Mouse (Mus musculus): ENCODE measurements around the gene Mmrn2. TPM values are rescaled to one million over a fixed set of nuclear protein-coding genes. Genes with fewer than 3 reads are reported as not detected.

The Mmrn2 gene
- total RNA-seq (2021), result 10 to 100 TPM; 16.6 to 20.1 TPM
- long read RNA-seq, experiment 1, transcript Mmrn2-201 (7 exons, 3,974 nt), result major isoform, 11 of 16 reads
- long read RNA-seq, experiment 1, partial matches to known transcripts, result 2 of 16 reads
- long read RNA-seq, experiment 1, other reads (novel, unspliced or antisense), result 3 of 16 reads
- long read RNA-seq, experiment 2, transcript Mmrn2-201 (7 exons, 3,974 nt), result major isoform, 10 of 16 reads
- long read RNA-seq, experiment 2, partial matches to known transcripts, result 6 of 16 reads
- long read RNA-seq, experiment 2, other reads (novel, unspliced or antisense), result 0 of 16 reads

DNA sequence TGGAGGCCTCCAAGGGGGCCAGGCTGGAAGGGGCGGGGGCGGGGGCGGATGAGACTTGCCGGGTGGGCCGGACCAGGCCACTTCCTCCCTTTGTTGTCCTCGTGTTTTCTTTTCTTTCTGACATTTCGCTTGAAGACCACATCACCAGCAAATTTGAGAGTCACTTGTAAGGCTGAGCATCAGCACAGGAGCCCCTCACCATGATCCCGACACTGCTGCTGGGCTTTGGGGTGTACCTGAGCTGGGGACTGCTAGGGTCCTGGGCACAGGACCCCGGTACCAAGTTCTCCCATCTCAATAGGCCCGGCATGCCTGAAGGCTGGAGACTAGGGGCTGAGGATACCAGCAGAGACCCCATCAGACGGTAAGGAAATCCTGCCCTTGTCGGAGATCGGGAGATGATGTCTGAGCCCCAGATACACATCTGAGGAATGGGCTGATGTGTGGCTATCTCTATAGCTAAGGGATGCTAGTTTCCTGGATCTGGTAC, at the start of gene Mmrn2:
Gene Mmrn2, plus strand, starts transcription at position 51 of the 490 bp plus-strand sequence.
- intact Hi-C loops (cut with DNase I; ENCODE audit: low total_unique reads), result no loop called here
- no peak for DNase-seq

DNA sequence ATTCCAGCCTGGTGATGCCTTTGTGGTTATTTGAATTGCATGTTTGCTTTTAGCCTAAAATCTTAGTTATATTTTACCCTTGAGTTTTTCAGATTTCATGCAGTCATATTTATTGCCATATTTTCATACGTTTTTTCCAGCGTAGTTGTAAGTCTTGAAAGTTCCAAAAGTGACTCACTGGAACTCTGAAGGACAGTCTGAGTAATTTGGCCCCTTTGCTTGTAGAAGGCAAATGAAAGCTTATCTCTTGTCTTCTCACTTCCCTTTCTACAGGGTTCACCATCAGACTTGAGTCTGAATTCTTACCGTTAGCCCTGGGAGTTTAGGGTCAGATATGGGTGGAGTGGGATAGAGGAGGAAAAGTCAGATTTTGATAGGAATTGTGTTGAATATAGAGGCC, 48.7 kb upstream of the Mmrn2 start:
- DNase-seq, result no peak
- intact Hi-C loops (cut with DNase I; ENCODE audit: low total_unique reads), result no loop called here

DNA sequence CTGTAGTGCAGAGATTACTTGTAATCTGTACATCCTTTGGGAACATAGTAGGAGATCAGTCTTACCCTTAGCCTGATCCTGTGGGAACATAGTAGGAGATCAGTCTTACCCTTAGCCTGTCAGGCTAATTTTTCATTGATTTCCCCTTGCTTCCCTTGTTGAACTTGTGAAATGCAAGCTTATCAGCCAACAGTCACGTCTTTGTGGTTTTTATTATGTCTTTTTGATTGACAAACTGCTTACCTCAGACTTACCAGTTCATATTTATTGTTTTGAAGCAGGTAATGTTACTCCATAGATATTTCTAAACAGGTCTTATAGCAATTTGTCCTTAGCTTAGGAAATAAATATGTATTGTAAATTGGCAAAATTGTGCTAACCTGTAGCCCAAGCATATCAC, 47.6 kb upstream of the Mmrn2 start:
- no peak for DNase-seq
- intact Hi-C loops (cut with DNase I; ENCODE audit: low total_unique reads), result no loop called here

- DNase-seq, result no peak
- intact Hi-C loops (cut with DNase I; ENCODE audit: low total_unique reads), result no loop called here
Measured at GRCm38 (mm10) chr14:34330657-34331158, 44.6 kb upstream of the Mmrn2 start.

DNA sequence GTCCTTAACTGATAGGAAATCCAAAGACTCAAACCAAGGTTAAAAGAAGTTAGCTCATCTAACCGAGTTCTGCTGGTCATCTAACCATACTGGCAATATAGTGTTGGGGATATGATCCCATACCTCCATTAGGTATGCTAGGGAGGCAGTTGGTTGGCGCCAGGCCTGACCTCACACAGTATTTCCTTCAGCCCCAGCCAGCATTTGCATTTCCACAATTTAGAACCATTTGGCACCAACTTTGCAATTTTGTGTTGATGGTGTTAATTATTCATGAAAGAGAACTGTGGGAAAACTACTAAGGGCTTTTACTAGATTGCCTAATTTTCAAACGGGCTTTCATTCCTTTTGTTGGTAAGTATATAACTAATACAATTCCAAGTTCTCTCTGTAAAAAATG, 43.4 kb upstream of the Mmrn2 start:
- DNase-seq, result no peak
- intact Hi-C loops (cut with DNase I; ENCODE audit: low total_unique reads), result no loop called here

DNA sequence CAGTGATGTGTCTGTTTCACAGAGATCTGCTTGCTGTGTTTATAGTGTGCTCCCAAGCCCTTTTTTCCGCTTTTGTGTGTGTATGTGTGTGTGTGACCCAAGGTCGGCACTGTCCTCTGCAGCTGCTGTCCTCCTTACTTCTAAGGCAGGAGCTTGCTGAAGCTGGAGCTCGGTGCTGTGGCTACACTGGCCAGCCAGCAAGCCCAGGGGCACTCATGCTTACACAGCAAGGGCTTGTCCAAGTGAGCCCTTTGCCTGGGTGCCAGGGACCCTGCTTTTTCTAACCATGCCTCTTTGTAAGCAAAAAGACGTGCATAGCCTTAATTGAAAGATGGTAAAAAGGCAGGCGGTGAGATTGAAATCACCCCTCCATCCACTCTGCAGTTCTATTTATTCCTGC, 42.8 kb upstream of the Mmrn2 start:
- DNase-seq, result no peak
- intact Hi-C loops (cut with DNase I; ENCODE audit: low total_unique reads), result no loop called here

DNA sequence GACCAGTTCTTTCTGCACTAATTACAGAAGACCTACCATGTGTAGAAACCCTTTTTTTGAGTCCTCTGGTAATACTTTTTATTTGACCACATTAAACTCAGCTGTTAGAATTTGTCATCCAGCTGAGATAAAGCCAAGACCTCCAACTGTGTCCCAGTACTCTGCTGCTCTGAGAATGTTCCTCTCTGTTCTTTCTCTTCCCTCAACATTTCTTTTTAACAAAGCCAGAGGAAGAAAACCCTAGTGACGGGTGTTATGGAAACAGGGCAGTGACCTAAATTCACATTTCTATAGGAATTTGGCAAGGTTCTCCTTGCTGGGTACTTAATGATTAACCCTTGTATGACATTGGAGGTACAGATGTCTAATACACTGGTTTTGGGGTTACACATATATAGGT, 35.8 kb upstream of the Mmrn2 start:
- DNase-seq, result no peak
- intact Hi-C loops (cut with DNase I; ENCODE audit: low total_unique reads), result no loop called here

GRCm38 (mm10) chr14:34341993-34342392, 33.3 kb upstream of the Mmrn2 start:
- no peak for DNase-seq
- intact Hi-C loops (cut with DNase I; ENCODE audit: low total_unique reads), result no loop called here

DNA sequence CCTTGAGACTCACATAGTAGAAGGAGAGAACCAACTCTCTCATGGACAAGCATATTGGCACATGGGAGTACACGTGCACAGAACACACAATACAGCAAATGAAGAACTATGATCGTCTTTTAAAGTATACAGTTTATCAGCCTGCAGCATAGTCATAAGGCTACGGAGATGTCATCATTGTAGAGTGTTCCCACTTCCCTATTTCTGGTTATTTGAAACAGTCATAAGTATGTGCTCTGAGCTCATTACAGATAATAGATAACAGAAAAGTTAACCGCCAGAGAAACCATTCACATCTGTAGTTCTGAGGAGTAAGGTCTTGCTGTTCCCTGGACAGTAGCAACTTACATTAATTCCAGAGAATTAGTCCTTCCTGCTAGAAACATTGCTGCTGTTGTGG, 32.2 kb upstream of the Mmrn2 start:
- intact Hi-C loops (cut with DNase I; ENCODE audit: low total_unique reads), result no loop called here

DNA sequence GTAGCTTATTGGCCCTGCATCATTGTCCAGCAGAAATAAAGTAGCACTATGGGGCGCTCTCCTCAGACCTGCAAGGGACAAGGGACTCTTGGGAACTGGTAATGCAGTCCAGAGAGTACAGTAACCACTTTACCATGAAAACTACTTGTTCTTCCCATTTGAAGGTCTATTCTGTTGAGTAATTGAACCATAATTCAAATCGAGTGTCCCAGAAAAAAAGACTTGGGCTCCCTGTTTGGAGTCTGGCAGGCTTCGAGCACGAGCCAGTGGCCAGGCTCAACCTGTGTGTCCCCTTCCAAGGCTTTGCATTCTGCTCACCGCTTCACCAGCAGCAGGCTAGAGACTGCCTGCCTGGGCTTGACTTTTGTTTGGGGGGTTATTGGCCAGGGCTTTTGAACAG, 30.9 kb upstream of the Mmrn2 start:
- no peak for DNase-seq
- intact Hi-C loops (cut with DNase I; ENCODE audit: low total_unique reads), result no loop called here

More for the DNA sequence above, 32.2 kb upstream of the Mmrn2 start:
- DNase-seq, result no peak

- no peak for DNase-seq
- intact Hi-C loops (cut with DNase I; ENCODE audit: low total_unique reads), result no loop called here
Measured at GRCm38 (mm10) chr14:34345771-34346566, 29.3 kb upstream of the Mmrn2 start.

DNA sequence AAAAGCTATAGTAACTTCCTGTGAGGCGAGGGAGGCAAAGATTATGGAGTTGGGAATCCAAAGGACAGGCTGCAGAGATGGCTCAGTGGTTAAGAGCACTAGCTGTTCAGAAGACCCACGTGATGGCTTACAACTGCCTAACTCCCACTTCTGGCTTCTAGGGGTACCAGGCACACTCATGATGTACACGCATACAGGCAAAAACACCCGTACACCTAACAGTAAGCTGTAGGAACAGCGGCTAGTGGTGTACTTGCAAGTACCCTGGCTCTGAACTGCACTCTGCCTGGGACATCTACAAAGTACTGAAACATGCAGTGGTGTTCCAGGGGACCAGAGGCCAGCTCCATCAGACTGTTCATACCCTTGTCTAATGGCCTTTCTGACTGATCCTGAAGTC, 28.2 kb upstream of the Mmrn2 start:
- DNase-seq, result no peak
- intact Hi-C loops (cut with DNase I; ENCODE audit: low total_unique reads), result no loop called here

GRCm38 (mm10) chr14:34348301-34348700, 27.0 kb upstream of the Mmrn2 start:
- intact Hi-C loops (cut with DNase I; ENCODE audit: low total_unique reads), result no loop called here
- DNase-seq, result no peak

- no peak for DNase-seq
- intact Hi-C loops (cut with DNase I; ENCODE audit: low total_unique reads), result no loop called here
Measured at GRCm38 (mm10) chr14:34349007-34349406, 26.3 kb upstream of the Mmrn2 start.

- no peak for DNase-seq
- intact Hi-C loops (cut with DNase I; ENCODE audit: low total_unique reads), result no loop called here
Measured at GRCm38 (mm10) chr14:34351660-34352059, 23.6 kb upstream of the Mmrn2 start.

DNA sequence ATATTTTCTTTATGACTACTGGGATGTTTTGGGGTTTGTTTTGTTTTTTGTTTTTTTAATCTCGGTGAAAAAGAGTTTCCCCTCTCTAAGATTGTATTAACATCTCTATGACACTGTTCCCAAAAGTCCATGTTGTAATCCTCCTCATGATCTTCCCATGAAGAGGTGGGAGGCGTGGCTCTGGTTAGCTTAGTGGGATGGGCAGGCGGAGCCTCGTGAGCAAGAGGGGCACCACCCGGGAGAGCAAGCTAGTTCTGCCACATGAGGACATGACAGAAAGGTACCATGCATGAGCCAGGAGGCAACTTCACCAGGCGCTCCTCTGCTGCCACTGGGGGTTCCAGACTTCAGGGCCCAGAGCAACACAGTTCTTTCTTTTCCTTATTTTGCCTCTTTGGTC, 22.7 kb upstream of the Mmrn2 start:
- intact Hi-C loops (cut with DNase I; ENCODE audit: low total_unique reads), result no loop called here
- DNase-seq, result no peak

- intact Hi-C loops (cut with DNase I; ENCODE audit: low total_unique reads), result no loop called here
- no peak for DNase-seq
Measured at GRCm38 (mm10) chr14:34353326-34353725, 21.9 kb upstream of the Mmrn2 start.

DNA sequence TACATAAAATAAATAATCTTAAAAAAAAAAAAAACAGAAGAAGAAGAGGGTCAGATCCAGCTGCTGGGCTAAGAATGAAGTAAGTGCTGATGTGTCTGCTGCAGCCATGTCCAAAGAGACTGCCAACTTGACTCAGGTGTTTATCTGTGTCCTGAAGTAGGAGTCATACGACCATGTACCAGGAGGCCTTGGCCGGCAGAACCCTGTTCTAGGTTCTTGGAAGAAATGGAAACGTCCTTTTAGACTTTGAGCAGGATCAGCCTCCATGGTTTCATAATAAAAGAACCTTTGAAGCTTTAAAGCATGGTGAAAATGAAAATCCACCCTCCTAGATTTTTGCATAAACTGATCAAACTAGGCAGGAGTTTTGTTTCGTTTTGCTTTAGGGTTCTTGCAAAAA, 20.8 kb upstream of the Mmrn2 start:
- DNase-seq, result no peak
- intact Hi-C loops (cut with DNase I; ENCODE audit: low total_unique reads), result no loop called here

- intact Hi-C loops (cut with DNase I; ENCODE audit: low total_unique reads), result no loop called here
- no peak for DNase-seq
Measured at GRCm38 (mm10) chr14:34355301-34355700, 20.0 kb upstream of the Mmrn2 start, which contains the start of gene Fam25c. Gene Fam25c, minus strand, starts transcription at chr14:34355433.

- intact Hi-C loops (cut with DNase I; ENCODE audit: low total_unique reads), result no loop called here
- DNase-seq, result no peak
Measured at GRCm38 (mm10) chr14:34357671-34358455, 17.4 kb upstream of the Mmrn2 start.

All from gastrocnemius, postnatal 14 days (tissue).